Mouse (Mus musculus): ENCODE measurements around the gene Dtd1.

Dtd1 gene

DNA sequence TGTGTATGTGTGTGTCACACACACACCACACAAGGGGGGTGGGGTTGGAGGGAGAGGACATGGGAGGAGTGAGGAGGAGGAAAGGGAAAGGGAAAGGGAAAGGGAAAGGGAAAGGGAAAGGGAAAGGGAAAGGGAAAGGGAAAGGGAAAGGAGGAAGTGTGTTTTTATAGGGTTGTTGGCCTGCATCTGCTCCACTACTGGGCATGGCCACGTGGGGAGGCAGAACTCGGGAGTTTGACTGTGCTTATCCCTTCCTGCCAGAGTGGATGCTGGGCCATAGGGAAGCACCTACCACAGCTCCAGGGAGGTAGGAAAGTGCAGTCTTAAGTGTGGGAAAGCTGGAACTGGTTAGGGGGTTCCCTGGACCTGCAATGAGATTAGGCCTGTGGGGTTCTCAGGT is 114.9 kb downstream of the Dtd1 start:
- DNase-seq (ENCODE audit: extremely low spot score, low spot score): no peak

DNA sequence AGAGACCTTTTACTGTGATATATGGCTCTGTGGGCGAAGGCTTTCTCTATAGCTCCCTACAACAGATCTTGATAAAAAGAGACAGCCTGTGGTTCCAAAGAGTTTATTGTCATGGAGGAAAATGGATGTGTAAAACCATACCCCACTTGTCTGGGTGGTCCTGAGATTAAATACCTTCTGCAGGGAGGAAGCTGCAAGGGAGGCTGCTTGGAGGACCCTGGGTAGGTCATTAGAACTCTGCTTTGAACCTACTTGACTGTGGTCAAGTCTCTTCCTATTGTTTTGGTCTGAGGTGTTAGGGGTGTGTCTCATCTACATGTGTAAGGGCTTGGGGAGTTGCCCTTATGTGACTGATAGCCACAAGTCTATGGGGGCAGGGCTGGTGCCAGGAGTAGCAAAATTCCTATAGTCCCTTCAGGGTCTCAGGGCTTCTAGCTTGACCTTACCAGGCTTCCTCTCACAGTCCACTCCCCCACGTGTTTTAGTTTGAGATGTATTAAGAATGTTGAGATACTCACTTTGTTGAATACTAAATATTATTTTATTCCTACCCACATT is 115.6 kb downstream of the Dtd1 start:
- DNase-seq (ENCODE audit: extremely low spot score, low spot score): no peak

DNA sequence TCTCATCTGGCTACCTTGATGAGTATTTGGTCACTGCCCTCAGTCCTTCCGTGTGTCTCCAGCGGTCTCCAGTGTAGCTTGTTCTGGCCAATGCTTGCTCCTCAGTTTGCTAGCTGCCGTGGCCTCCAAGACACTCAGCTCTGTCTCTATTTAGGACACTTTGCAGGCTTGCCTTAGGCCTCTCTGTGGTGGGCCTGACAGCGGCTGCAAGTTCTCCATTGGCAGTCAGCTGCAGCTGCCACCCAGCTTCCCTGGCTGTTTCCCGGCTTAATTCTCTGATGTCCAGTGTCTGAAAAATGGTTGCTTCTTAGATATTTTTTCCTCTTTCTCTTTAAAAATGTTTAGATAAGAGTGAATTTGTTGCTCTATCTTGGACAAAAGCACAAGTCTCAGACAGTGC is 116.6 kb downstream of the Dtd1 start:
- no peak for DNase-seq (ENCODE audit: extremely low spot score, low spot score)

DNA sequence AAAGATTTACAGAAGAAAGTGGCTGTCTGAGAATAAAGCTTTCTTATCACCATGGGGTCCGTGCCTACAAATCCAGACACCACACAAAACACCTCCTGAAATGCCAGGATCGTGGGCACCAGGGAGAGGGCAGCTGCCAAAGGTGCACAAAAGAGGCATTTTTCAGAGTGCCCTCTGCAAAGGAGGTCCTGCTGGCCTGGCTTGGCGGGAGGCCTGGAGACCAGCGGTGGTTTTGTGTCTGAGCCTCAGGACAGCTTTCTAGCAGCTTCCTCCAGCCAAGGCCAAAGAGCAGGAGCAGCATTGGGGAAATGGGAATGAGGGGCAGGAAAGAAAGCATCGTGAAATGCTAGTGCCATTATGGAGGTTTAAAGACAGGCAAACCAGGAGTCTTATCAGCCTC is 118.6 kb downstream of the Dtd1 start:
- DNase-seq (ENCODE audit: extremely low spot score, low spot score): no peak

DNA sequence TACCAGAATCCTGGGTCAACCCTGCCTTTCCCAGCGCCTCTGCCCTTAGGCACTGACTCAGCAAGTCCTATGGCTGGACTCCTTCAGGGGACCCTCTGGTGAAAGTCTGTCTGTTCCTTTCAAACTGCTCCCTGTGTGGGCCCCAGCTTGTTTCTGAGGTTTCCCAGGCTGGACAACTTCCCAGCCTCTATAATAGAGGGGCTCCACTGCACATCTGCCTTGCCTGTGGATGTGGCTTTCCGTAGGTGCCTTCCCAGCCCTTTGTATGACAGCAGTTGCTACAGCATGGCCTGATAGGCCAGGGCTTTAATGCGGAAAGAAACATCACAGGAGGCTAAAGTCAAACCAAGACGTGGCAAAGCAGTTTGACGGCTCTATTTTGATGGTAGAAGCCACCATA is 119.6 kb downstream of the Dtd1 start:
- no peak for DNase-seq (ENCODE audit: extremely low spot score, low spot score)

DNA sequence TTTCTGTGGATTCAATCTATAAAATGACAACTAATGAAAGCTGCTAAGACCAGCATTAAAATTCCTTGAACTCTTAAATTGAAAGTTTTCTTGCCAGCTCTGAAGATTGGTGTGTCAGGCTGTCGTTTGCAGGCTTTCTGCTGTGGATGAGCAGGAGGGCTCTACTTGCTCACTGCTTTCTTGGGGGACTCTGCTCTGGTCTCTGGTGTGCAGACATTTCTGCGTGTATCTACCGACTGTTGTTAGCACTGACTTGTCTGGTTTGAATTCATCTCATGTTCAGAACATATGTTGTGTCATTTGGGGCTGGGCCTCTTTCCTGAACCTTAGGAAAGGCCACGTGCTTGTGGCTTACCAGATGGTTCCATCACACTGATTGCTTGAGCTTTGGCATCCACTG is 120.0 kb downstream of the Dtd1 start:
- DNase-seq (ENCODE audit: extremely low spot score, low spot score): no peak

DNA sequence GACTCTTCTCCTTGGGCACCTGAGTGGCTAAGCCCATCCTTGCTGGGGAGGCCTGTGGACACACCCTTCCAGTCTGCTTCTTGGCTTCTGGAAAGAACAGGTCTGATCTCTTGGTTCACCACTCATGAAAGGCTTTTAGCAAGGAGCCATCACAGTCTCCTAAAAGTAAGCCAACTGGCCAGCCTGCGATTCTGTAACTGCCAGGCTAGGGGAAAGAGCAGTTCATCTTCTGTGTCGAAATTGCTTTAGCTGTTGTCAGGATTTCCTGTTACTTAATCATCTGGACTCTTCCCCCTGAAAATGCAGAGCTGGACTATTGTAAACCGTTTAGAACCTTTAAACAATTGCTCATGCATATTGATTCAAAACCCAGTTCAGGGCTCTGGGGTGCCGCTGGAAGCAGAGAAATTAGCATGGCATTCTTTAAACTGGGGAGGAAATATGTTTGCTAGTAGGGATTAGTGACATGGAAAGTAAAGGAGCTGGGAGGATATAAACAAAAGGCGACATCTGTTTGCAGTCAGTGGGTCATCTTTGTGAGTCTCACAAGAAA is 120.8 kb downstream of the Dtd1 start:
- no peak for DNase-seq (ENCODE audit: extremely low spot score, low spot score)

DNA sequence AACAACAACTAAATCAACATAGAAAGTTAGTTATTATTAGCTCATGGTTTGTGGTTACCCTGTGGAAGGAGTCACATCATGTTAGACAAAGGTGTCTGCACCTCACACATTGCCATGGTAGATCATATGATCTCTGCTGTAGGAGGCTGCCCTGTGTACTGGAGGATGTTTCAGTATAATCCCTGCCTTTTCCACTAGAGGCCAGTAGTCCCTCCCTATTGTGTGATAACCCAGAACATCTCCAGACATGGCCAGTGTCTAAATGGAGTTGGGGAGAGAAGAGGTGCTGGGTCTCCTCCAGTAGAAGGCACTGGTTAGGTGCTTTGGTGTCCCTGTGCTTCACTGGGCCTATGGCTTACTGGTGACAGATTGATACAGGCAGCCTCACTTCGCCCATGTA is 125.0 kb downstream of the Dtd1 start:
- DNase-seq (ENCODE audit: extremely low spot score, low spot score): no peak

DNA sequence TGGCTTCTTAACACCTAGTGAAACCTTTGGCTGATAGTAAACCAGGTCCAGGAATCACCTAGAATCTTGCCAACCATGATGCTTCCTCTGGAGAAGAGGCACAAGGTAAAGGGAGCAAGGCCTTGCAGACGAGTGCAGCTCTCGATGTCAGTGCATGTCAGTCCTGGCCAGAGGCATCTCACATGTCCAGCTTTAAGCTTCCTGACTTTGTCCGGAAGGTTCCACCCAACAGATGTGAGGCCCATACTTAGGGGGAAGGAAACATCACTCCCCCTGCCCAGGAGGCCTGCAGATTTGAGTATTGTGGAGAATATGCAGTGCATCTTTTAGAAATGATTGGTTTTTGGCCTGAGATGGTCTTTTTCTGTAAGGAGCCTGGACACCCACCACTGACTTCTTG is 127.4 kb downstream of the Dtd1 start:
- DNase-seq (ENCODE audit: extremely low spot score, low spot score): no peak

DNA sequence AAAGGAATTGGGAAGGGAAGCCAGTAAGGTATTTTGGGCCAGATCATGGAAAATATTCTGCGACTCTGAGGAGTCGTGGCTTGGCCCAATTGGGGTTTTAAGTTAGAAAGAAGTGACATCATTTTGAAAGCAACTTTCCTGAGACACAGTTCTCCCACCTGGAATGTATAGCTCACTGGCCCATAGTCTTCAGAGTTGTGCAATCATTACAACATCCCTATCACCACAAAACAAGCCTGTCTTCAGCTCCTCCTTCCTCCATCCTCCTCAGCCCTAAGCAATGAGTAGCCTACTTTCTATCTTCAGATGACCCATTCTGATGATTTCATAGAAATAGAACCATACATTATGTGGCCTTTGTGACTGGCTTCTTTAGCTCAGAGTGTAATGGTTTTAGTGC is 130.1 kb downstream of the Dtd1 start:
- no peak for DNase-seq (ENCODE audit: extremely low spot score, low spot score)

DNA sequence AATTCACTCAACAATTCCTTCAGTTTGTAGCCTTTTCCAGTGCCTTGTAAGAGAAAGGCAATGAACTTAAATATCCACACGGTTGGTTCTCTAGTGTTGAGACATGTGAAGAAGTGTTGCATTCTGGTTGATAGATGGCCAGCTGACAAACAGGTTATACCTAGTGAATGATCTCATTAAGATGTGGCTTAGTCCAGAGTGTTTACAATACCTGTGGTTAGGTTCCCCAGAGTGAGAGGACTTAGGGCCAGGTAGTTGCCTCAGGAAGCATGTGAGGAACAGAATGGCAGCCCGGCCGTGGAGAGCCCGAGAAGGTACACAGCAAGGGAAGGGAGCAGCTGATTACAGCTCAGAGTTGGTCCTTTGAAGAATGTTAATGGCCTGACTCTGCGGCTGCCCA is 138.5 kb downstream of the Dtd1 start:
- DNase-seq (ENCODE audit: extremely low spot score, low spot score): no peak

DNA sequence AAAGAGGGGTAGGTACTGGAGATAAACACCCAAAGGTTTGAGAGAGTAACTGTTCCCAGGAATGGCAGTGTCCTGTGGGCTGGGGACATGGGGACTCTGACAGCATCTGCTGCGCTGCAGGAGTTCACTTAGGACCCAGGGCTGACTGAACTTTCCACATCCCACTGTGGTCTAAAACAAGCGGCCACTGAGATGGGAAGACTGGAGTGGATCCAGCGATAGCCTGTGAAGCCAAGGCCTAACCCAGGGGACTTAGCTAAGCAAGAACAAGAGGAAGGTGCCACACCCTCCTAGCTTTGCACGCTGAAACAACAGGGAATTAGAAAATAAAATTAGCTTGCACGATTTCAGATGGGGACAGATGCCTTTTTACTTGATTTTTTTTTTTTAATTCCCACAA is 138.9 kb downstream of the Dtd1 start:
- no peak for DNase-seq (ENCODE audit: extremely low spot score, low spot score)

DNA sequence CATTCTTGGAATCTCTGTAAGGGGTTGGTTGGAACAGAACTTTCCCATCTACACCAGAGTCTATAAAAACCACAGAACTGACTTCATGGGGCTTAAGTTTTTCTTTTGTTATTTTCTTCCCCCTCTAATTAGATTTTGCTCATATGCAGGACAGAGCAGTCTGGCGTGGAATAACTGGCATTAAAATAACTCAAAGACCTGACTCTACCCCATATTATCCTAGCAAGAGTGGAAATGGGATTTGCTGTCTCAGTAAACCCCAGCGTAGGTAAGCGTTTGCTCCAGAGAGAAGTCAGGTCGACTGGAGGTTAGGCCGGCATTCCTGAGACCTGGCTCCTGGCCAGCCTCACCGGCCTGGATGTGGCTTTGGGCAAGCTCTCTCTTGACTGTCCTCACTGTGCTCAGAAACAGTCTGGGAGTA is 140.9 kb downstream of the Dtd1 start:
- DNase-seq (ENCODE audit: extremely low spot score, low spot score): no peak

DNA sequence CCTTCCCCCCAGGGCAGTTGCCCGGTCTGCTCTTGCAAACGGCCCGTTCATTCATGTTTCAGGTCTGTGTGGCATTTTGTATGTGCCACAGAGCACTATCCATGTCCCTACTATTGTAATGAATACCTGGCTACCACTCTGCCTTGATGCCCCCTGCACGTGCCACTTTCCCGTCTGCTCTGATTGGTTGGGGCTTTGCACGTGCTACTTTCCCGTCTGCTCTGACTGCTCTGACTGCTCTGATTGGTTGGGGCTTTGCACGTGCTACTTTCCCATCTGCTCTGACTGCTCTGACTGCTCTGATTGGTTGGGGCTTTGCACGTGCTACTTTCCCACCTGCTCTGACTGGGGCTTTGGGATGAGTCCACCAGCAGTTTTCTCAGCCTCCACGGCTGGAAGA is 142.3 kb downstream of the Dtd1 start:
- no peak for DNase-seq (ENCODE audit: extremely low spot score, low spot score)

DNA sequence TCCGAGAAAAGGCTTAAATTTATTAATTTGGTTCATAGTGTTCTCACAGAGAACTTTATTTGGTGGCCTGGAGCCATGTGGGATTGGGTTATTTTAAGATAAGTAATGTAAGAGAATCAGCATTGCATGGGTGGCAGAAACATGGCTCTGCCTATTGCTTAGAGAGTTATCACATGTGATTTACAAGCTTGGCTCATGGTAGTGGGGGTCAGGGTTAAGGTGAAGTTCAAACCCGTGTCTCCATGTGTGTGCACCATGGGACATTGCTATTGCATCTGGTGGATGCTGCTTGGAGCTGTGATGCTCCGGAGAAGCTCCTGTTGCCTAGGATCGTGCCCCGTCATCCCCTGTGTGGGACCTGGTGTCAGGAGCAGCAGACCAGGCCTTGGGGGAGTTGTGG is 143.6 kb downstream of the Dtd1 start:
- no peak for DNase-seq (ENCODE audit: extremely low spot score, low spot score)

DNA sequence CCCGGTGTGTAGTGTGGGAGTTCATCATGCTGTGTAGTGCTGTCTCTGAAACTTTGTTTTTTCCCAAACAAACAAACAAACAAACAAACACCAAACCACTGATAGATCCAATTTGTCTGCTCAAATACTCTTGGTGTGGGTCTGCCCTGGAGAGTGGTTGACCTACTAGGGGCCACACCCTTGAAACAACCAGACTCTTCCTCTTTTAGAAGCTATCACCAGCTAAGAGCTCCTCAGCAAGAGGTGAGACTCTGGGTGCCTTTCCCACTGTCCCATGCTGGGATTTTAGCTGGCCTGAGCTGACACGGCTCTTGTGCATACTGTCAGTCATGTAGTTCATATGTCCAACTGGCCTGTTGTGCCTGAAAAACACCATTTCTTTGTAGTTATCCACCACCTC is 145.6 kb downstream of the Dtd1 start:
- DNase-seq (ENCODE audit: extremely low spot score, low spot score): no peak

DNA sequence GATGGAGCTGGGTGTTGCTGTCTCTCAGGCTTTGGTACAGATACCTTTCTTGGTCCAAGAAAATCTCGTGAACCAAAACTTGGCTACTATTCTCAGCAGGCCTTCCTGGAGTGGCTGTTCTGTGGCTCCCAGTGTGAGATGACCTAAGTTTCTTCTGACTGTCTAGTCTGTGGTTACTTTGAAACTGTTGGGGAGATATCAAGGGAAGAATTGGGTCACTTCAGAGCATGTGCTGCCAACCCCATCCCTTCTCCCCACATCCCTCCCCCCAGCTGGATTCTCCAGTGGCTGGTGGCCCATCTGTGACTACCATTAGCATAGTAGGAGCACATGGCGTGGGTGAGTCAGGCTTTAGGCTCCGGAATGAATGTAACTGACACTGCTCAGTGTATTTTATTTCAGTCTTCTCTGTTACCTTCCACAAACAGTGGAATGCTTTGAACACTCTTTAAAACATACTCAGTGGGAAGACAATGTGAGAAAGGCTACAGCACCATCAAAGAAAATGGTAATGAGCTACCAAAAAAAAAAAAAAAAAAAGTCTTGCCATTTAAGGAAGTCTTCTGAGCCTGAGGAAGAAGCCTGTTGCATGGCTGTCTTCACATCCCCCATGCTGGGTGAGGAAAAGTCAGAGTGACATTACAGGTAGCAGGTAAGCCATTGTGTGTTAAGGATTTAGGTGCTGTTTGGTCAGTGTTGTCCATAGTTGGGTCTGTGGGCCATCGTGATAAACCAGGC is 146.5 kb downstream of the Dtd1 start:
- DNase-seq (ENCODE audit: extremely low spot score, low spot score): no peak

DNA sequence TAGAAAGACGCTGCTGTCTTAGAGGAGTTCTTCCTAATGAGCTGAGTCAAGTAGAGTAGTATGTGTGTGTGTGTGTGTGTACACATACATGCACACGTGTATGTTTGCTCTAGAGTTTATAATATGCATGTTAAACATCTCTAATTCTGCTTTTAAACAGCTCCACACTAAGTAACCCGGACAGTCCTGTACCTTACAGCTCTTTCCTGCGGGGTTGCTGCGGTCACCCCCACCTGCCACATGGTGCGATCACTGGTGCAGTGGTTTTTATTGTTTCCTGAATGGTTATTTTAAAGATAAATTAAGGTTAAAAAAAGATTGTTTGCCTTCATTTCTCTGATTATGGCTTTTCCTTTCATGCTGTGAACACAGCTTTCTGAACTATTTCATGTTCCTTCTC is 153.9 kb downstream of the Dtd1 start:
- no peak for DNase-seq (ENCODE audit: extremely low spot score, low spot score)

DNA sequence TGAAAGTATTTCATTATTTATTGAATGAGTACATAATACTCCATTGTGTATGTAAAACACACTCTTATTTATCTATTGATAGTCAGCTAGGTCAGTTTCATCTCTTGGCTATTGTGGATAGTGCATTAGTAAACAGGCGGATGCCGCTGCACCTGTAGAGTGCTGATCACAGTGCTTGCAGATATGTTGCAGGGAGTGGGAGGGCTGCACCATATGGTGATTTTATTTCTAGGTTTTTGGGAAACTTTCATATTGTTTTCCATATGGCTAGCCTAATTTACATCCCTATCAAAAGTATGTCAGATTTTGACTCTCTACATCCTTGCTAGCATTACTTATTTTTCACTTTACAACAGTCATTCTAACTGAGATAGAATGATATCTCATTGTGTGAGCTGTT is 155.3 kb downstream of the Dtd1 start:
- DNase-seq (ENCODE audit: extremely low spot score, low spot score): no peak

DNA sequence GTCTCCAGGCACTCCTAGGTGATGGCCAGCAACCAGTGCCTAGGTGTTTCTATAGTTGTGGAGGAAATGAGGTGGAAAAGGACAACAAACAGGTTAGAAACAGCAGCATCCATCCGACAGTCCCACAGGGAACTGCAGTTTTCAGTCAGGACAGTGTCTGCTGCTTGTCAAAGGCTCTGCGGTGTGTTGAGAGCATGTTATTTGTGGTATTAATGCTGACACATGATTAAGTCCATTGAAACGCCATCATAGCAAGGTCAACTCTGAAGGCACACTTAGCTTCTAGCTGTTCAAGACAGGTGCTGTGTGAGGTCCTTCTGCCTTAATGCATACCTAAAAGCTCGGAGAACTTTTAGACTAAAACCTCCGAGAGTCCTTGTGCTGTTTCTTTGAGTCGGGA is 161.0 kb downstream of the Dtd1 start:
- no peak for DNase-seq (ENCODE audit: extremely low spot score, low spot score)

DNA sequence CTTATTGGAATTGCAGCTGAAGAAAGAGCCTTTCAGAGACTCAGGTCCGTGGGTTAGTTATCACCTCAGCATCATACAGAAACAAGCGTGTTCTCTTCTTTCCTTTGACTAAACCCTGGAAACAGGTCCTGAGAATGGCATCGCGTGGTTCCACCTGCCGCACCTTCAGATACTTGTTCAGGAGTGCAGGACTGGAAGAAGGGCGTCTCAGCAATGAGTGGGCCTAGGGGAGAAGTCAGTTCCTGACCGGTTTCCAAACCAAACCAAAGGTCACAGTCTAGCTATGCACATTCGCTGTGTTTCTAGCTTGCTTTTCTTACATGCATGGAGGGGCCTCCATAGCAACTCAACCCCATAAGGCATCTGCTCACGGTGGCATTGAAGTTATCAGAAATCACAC is 164.0 kb downstream of the Dtd1 start:
- no peak for DNase-seq (ENCODE audit: extremely low spot score, low spot score)

DNA sequence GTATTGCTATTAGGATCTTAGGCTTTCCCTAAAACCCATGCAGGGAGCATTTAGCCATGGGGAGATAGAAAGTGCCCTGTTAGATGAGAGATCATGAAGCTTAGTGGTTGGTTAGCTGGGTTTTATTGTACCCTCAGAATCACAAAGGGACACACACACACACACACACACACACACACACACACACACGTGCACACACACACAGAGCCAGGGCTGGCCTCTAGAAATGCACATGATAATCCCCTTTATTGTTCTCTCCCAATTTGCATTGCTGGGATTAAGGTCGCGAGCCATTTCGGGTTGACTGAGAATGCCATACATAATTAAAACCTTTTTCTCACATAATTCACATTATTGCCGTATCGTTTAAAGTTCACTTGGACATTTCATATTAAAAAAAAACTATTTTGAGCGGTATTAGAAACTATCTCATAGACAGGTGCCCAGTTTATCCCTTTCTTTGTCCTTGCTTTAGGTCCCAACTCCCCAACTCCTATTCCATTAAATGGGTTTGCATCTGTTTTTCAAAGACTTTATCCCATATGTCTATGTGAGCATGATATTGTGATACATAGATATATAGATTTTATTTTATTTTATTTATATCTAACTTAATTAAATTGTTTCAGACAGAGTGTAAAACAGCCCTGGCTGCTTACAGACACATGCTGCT is 164.6 kb downstream of the Dtd1 start:
- DNase-seq (ENCODE audit: extremely low spot score, low spot score): no peak

DNA sequence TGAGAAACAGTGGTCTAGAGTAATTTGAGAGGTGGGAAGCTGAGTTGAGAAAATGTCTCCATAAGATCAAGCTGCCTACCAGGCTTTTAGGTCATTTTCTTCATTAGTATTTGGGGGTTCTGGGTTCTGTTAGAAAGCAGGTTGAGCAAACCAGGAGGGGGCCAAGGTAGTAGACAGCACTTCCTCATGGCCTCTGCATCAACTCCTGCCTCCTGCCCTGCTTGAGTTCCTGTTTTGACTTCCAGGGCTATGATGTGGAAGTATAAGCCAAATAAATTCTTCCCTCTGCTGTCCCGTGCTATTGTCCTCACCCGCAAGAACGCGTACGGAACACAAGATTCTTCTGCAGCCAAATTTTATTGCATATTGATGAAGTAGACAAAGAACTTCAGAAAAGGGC is 165.5 kb downstream of the Dtd1 start:
- no peak for DNase-seq (ENCODE audit: extremely low spot score, low spot score)

Measured in neural tube, embryonic 10.5 days (tissue).